Mouse (Mus musculus): ENCODE measurements around the gene Tmem29. TPM values are rescaled to one million over a fixed set of nuclear protein-coding genes. Genes with fewer than 3 reads are reported as not detected.
"Not testable (repeated sequence)": the region's sequence is repeated elsewhere in the genome, so short reads cannot be mapped to it uniquely, and the experiment has no call there.

Gene Tmem29
- total and polyA plus RNA-seq, 3 experiments, result 1.4 to 4.4 (median 3.5) TPM

DNA sequence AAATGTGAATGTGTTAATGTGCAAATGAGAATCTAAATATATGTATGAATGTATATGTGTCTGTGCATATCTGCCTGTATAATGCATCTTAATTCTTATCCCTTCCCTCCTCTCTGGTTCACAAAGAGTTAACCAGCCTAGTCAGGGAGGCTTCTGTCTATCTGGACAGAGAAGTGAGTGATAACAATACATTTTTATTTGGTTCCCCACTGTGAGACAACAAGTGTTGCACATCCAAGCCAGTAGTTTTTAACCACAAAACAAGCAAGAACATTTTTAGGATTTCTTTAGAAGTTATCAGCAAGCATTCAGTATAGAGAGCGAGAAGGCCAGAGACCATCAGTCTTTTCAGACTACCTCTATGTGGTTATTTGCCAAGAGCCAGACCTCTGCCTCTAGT, 12.5 kb upstream of the Tmem29 start:
- H3K27ac ChIP-seq, result no peak overlapping the region
- H3K4me1 ChIP-seq (ENCODE audit: control insufficient read depth, insufficient read depth, low read length), result no peaks in the 10 kb centered on the region
- no peak overlapping the region for H3K4me3 ChIP-seq
- 56% methylated on average over 1 of the region's 1 CpGs for WGBS
- no peaks in the 10 kb centered on the region for H3K36me3 ChIP-seq (ENCODE audit: control insufficient read depth, insufficient read depth, low read length)
- no peak for DNase-seq
- H3K9ac ChIP-seq (ENCODE audit: low read depth, low read length), result no peak overlapping the region
- no peaks in the 10 kb centered on the region for H3K27me3 ChIP-seq (ENCODE audit: control insufficient read depth, insufficient read depth, low read length)
- intact Hi-C loops (cut with DNase I), result no loop called here
- no peak for TF ChIP-seq EP300 (IDR thresholded peaks at IDR 0.05; ENCODE audit: insufficient read depth, low read depth, low read length)
- TF ChIP-seq POLR2A (IDR thresholded peaks at IDR 0.05; ENCODE audit: insufficient read depth, low read depth, low read length), result no peak
- TF ChIP-seq CTCF (IDR thresholded peaks at IDR 0.05), result no peak
- H3K79me2 ChIP-seq (replicated peaks; ENCODE audit: control insufficient read depth, insufficient read depth, low read length), result no peaks in the 10 kb centered on the region

DNA sequence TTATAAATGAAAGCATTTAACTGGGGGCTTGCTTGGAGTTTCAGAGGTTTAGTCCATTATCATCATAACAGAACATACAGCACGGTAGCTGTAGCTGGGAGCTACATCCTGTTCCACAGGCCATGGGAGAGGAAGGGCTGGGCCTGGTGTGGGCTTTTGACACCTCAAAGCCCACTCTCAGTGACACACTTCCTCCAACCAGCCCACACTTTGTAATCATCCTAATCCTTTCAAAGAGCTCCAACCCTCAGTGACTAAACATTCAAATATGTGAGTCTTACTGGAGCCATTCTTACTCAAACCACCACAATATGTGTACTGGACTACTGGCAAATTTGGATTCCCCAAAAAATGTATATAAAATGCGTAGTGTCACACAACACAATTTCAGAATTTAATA, 9.3 kb upstream of the Tmem29 start:
- intact Hi-C loops (cut with DNase I), result no loop called here
- Histone ChIP-seq H3K4me1 (ENCODE audit: control insufficient read depth, insufficient read depth, low read length) (no peaks in the 10 kb centered on the region), H3K36me3 (ENCODE audit: control insufficient read depth, insufficient read depth, low read length) (no peaks in the 10 kb centered on the region), H3K79me2 (replicated peaks; ENCODE audit: control insufficient read depth, insufficient read depth, low read length) (no peaks in the 10 kb centered on the region), H3K27ac (no peak overlapping the region), H3K9ac (ENCODE audit: low read depth, low read length) (no peak overlapping the region), H3K4me3 (no peak overlapping the region), H3K27me3 (ENCODE audit: control insufficient read depth, insufficient read depth, low read length) (no peaks in the 10 kb centered on the region)
- DNase-seq, result no peak
- TF ChIP-seq EP300 (IDR thresholded peaks at IDR 0.05; ENCODE audit: insufficient read depth, low read depth, low read length) (no peak), POLR2A (IDR thresholded peaks at IDR 0.05; ENCODE audit: insufficient read depth, low read depth, low read length) (no peak), CTCF (IDR thresholded peaks at IDR 0.05) (no peak)
- 70% methylated on average over 2 of the region's 2 CpGs for WGBS

DNA sequence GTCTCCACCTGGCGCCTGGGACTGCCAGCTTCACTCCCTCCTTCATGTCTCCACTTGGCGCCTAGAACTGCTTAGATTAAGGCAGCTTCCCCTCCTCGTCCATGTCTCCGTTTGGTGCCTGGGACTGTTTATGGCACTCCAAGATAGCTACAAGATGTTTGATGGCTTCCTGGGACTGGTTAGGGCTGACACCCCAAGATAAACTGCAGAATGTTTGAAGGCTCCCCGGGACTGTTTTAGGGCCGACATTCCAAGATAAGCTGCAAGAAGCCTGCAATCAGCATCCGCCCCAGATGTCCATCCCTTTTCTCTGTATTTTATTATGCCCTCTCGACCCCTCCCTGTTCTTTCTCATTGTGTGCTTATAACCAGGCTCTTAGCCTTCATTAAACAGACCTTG, 7.9 kb upstream of the Tmem29 start:
- intact Hi-C loops (cut with DNase I); H3K27me3 ChIP-seq (ENCODE audit: control insufficient read depth, insufficient read depth, low read length); H3K4me3 ChIP-seq; DNase-seq; H3K79me2 ChIP-seq (replicated peaks; ENCODE audit: control insufficient read depth, insufficient read depth, low read length); H3K27ac ChIP-seq; H3K36me3 ChIP-seq (ENCODE audit: control insufficient read depth, insufficient read depth, low read length); H3K4me1 ChIP-seq (ENCODE audit: control insufficient read depth, insufficient read depth, low read length); H3K9ac ChIP-seq (ENCODE audit: low read depth, low read length): not testable (repeated sequence)
- 47% methylated on average over 8 of the region's 8 CpGs for WGBS

DNA sequence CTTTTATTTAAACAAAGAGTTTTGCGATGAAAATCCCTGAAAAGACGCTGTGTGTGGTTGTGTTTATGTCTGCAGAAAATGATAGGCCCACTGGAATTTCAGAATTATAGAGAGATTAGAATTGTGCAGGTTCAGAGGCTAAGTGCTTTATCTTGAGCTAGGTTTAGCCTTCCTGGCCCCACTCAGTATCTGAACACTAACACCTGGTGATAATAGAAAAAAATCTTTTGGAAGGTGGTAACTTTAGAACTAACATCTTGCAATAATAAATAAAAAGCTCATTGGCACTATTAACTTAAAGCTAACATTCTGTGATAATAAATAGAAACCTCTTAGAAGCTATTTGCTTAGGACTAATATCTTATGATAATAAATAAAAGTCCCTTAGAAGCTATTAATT, 1.2 kb upstream of the Tmem29 start:
- intact Hi-C loops (cut with DNase I), result no loop called here
- no peaks in the 10 kb centered on the region for H3K79me2 ChIP-seq (replicated peaks; ENCODE audit: control insufficient read depth, insufficient read depth, low read length)
- TF ChIP-seq EP300 (IDR thresholded peaks at IDR 0.05; ENCODE audit: insufficient read depth, low read depth, low read length) (no peak), POLR2A (IDR thresholded peaks at IDR 0.05; ENCODE audit: insufficient read depth, low read depth, low read length) (no peak), CTCF (IDR thresholded peaks at IDR 0.05) (no peak)
- H3K4me1 ChIP-seq (ENCODE audit: control insufficient read depth, insufficient read depth, low read length), result peaks cover 3% of the 10 kb centered on the region
- no peak for DNase-seq
- no peak overlapping the region for H3K4me3 ChIP-seq
- H3K27me3 ChIP-seq (ENCODE audit: control insufficient read depth, insufficient read depth, low read length), result no peaks in the 10 kb centered on the region
- H3K36me3 ChIP-seq (ENCODE audit: control insufficient read depth, insufficient read depth, low read length), result no peaks in the 10 kb centered on the region
- no peak overlapping the region for H3K9ac ChIP-seq (ENCODE audit: low read depth, low read length)
- H3K27ac ChIP-seq, result no peak overlapping the region
- WGBS, result 49% methylated on average over 2 of the region's 2 CpGs

- Histone ChIP-seq H3K36me3 (ENCODE audit: control insufficient read depth, insufficient read depth, low read length) (no peaks in the 10 kb centered on the region), H3K4me1 (ENCODE audit: control insufficient read depth, insufficient read depth, low read length) (peaks cover 3% of the 10 kb centered on the region), H3K27ac (peak overlapping the region; percentile 61), H3K79me2 (replicated peaks; ENCODE audit: control insufficient read depth, insufficient read depth, low read length) (no peaks in the 10 kb centered on the region), H3K9ac (ENCODE audit: low read depth, low read length) (peak overlapping the region; percentile 72), H3K4me3 (peak overlapping the region; percentile 65), H3K27me3 (ENCODE audit: control insufficient read depth, insufficient read depth, low read length) (no peaks in the 10 kb centered on the region)
- peak; percentile 4 to 25 for DNase-seq
- TF ChIP-seq CTCF (IDR thresholded peaks at IDR 0.05) (no peak), EP300 (IDR thresholded peaks at IDR 0.05; ENCODE audit: insufficient read depth, low read depth, low read length) (no peak), POLR2A (IDR thresholded peaks at IDR 0.05; ENCODE audit: insufficient read depth, low read depth, low read length) (no peak)
- WGBS, result 37% methylated on average over 8 of the region's 8 CpGs
- intact Hi-C loops (cut with DNase I), result loop anchor here (1.0 kb wide), 1 partner anchor 19 kb away; no protein-coding TSS in a partner anchor
These were observed 515 bp upstream of the Tmem29 start for GRCm38 (mm10) chrX:150459411-150459927.

DNA sequence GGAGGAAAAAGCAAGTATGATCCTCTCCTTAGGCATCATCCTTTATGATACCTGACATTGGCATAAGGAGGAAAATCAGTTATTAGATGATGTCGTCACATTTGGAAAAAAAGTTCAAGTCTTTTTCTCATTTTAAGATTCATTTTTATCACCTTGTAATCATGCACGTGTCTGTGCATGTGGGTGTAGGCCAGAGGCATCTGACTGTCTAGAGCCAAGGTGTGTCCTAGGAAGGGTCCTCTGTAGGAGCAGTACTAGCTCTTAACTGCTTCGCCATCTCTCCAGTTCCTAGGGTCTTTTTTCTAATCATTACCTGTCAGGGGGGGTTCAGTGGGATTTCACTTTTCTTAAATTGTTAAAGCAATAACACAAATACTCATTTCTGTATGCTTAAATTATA, 818 bp downstream of the Tmem29 start:
- no peaks in the 10 kb centered on the region for H3K79me2 ChIP-seq (replicated peaks; ENCODE audit: control insufficient read depth, insufficient read depth, low read length)
- TF ChIP-seq EP300 (IDR thresholded peaks at IDR 0.05; ENCODE audit: insufficient read depth, low read depth, low read length) (no peak), POLR2A (IDR thresholded peaks at IDR 0.05; ENCODE audit: insufficient read depth, low read depth, low read length) (no peak), CTCF (IDR thresholded peaks at IDR 0.05) (no peak)
- H3K4me3 ChIP-seq, result peak overlapping the region; percentile 65; the same call in 1 of the 2 replicates
- H3K9ac ChIP-seq (ENCODE audit: low read depth, low read length), result no peak overlapping the region
- 49% methylated on average over 3 of the region's 3 CpGs for WGBS
- H3K36me3 ChIP-seq (ENCODE audit: control insufficient read depth, insufficient read depth, low read length), result no peaks in the 10 kb centered on the region
- H3K4me1 ChIP-seq (ENCODE audit: control insufficient read depth, insufficient read depth, low read length), result peaks cover 3% of the 10 kb centered on the region
- peak overlapping the region; percentile 8; the same call in 1 of the 2 replicates for H3K27ac ChIP-seq
- H3K27me3 ChIP-seq (ENCODE audit: control insufficient read depth, insufficient read depth, low read length), result no peaks in the 10 kb centered on the region
- DNase-seq, result no peak
- intact Hi-C loops (cut with DNase I), result no loop called here

All from heart, adult 2 months (tissue).